Mouse (Mus musculus): ENCODE results near the gene Bmt2. TPM values are rescaled to one million over a fixed set of nuclear protein-coding genes. Genes with fewer than 3 reads are reported as not detected.

The Bmt2 gene
- polyA plus RNA-seq, 1 experiment: 21.0 TPM

- H3K9ac ChIP-seq (ENCODE audit: low read depth, poor library complexity, severe bottlenecking): no peak overlapping the region
- H3K4me1 ChIP-seq (ENCODE audit: control insufficient read depth, insufficient read depth, low read length): no peaks in the 10 kb centered on the region
- no peaks in the 10 kb centered on the region for H3K36me3 ChIP-seq (ENCODE audit: control insufficient read depth, insufficient read depth, low read length, poor library complexity, severe bottlenecking)
- no peak overlapping the region for H3K27ac ChIP-seq (ENCODE audit: insufficient read depth, low read length)
- no peak overlapping the region for H3K4me3 ChIP-seq (ENCODE audit: low read depth, low read length)
- H3K9me3 ChIP-seq (replicated peaks; ENCODE audit: control insufficient read depth, insufficient read depth, low read length, poor library complexity, severe bottlenecking): no peaks in the 10 kb centered on the region
- H3K27me3 ChIP-seq (ENCODE audit: control insufficient read depth, insufficient read depth, low read length, poor library complexity, severe bottlenecking): no peaks in the 10 kb centered on the region
- TF ChIP-seq CTCF (IDR thresholded peaks at IDR 0.05; ENCODE audit: low read depth, low read length): no peak
- no peak for TF ChIP-seq EP300 (IDR thresholded peaks at IDR 0.05; ENCODE audit: insufficient read depth, low read depth, low read length)
- TF ChIP-seq POLR2A (IDR thresholded peaks at IDR 0.05; ENCODE audit: insufficient read depth, low read length): no peak
These were observed 63.2 kb downstream of the Bmt2 start for GRCm38 (mm10) chr6:13614568-13614967.

GRCm38 (mm10) chr6:13613671-13614070, 64.1 kb downstream of the Bmt2 start:
- H3K27ac ChIP-seq (ENCODE audit: insufficient read depth, low read length): no peak overlapping the region
- H3K9ac ChIP-seq (ENCODE audit: low read depth, poor library complexity, severe bottlenecking): no peak overlapping the region
- TF ChIP-seq CTCF (IDR thresholded peaks at IDR 0.05; ENCODE audit: low read depth, low read length) (no peak), EP300 (IDR thresholded peaks at IDR 0.05; ENCODE audit: insufficient read depth, low read depth, low read length) (no peak), POLR2A (IDR thresholded peaks at IDR 0.05; ENCODE audit: insufficient read depth, low read length) (no peak)
- H3K4me1 ChIP-seq (ENCODE audit: control insufficient read depth, insufficient read depth, low read length): no peaks in the 10 kb centered on the region
- no peaks in the 10 kb centered on the region for H3K9me3 ChIP-seq (replicated peaks; ENCODE audit: control insufficient read depth, insufficient read depth, low read length, poor library complexity, severe bottlenecking)
- H3K27me3 ChIP-seq (ENCODE audit: control insufficient read depth, insufficient read depth, low read length, poor library complexity, severe bottlenecking): no peaks in the 10 kb centered on the region
- no peak overlapping the region for H3K4me3 ChIP-seq (ENCODE audit: low read depth, low read length)
- no peaks in the 10 kb centered on the region for H3K36me3 ChIP-seq (ENCODE audit: control insufficient read depth, insufficient read depth, low read length, poor library complexity, severe bottlenecking)

- H3K4me1 ChIP-seq (ENCODE audit: control insufficient read depth, insufficient read depth, low read length): no peaks in the 10 kb centered on the region
- no peak overlapping the region for H3K9ac ChIP-seq (ENCODE audit: low read depth, poor library complexity, severe bottlenecking)
- no peaks in the 10 kb centered on the region for H3K27me3 ChIP-seq (ENCODE audit: control insufficient read depth, insufficient read depth, low read length, poor library complexity, severe bottlenecking)
- no peak overlapping the region for H3K27ac ChIP-seq (ENCODE audit: insufficient read depth, low read length)
- no peaks in the 10 kb centered on the region for H3K36me3 ChIP-seq (ENCODE audit: control insufficient read depth, insufficient read depth, low read length, poor library complexity, severe bottlenecking)
- no peaks in the 10 kb centered on the region for H3K9me3 ChIP-seq (replicated peaks; ENCODE audit: control insufficient read depth, insufficient read depth, low read length, poor library complexity, severe bottlenecking)
- TF ChIP-seq POLR2A (IDR thresholded peaks at IDR 0.05; ENCODE audit: insufficient read depth, low read length) (no peak), EP300 (IDR thresholded peaks at IDR 0.05; ENCODE audit: insufficient read depth, low read depth, low read length) (no peak), CTCF (IDR thresholded peaks at IDR 0.05; ENCODE audit: low read depth, low read length) (no peak)
- no peak overlapping the region for H3K4me3 ChIP-seq (ENCODE audit: low read depth, low read length)
These were observed 66.9 kb downstream of the Bmt2 start for GRCm38 (mm10) chr6:13610869-13611268.

- H3K4me1 ChIP-seq (ENCODE audit: control insufficient read depth, insufficient read depth, low read length): no peaks in the 10 kb centered on the region
- H3K36me3 ChIP-seq (ENCODE audit: control insufficient read depth, insufficient read depth, low read length, poor library complexity, severe bottlenecking): no peaks in the 10 kb centered on the region; the same call in 1 of the 2 replicates
- no peaks in the 10 kb centered on the region for H3K27me3 ChIP-seq (ENCODE audit: control insufficient read depth, insufficient read depth, low read length, poor library complexity, severe bottlenecking)
- H3K9me3 ChIP-seq (replicated peaks; ENCODE audit: control insufficient read depth, insufficient read depth, low read length, poor library complexity, severe bottlenecking): no peaks in the 10 kb centered on the region
- no peak overlapping the region for H3K27ac ChIP-seq (ENCODE audit: insufficient read depth, low read length)
- TF ChIP-seq EP300 (IDR thresholded peaks at IDR 0.05; ENCODE audit: insufficient read depth, low read depth, low read length) (no peak), CTCF (IDR thresholded peaks at IDR 0.05; ENCODE audit: low read depth, low read length) (no peak), POLR2A (IDR thresholded peaks at IDR 0.05; ENCODE audit: insufficient read depth, low read length) (no peak)
- no peak overlapping the region for H3K9ac ChIP-seq (ENCODE audit: low read depth, poor library complexity, severe bottlenecking)
- no peak overlapping the region for H3K4me3 ChIP-seq (ENCODE audit: low read depth, low read length)
These were observed 68.2 kb downstream of the Bmt2 start for GRCm38 (mm10) chr6:13609353-13610140.

GRCm38 (mm10) chr6:13607621-13608493, 69.9 kb downstream of the Bmt2 start, which contains the start of gene Tmem168:
TSS of gene Tmem168 (minus strand) at chr6:13608100.
- Histone ChIP-seq H3K4me1 (ENCODE audit: control insufficient read depth, insufficient read depth, low read length) (no peaks in the 10 kb centered on the region), H3K9ac (ENCODE audit: low read depth, poor library complexity, severe bottlenecking) (peak within 1 kb of the TSS; percentile 78), H3K9me3 (replicated peaks; ENCODE audit: control insufficient read depth, insufficient read depth, low read length, poor library complexity, severe bottlenecking) (no peaks in the 10 kb centered on the region), H3K27me3 (ENCODE audit: control insufficient read depth, insufficient read depth, low read length, poor library complexity, severe bottlenecking) (no peaks in the 10 kb centered on the region), H3K4me3 (ENCODE audit: low read depth, low read length) (peak within 1 kb of the TSS; percentile 89), H3K27ac (ENCODE audit: insufficient read depth, low read length) (no peak within 1 kb of the TSS; the same call in 1 of the 2 replicates), H3K36me3 (ENCODE audit: control insufficient read depth, insufficient read depth, low read length, poor library complexity, severe bottlenecking) (peaks cover 3% of the 10 kb centered on the region; the same call in 1 of the 2 replicates)
- TF ChIP-seq POLR2A (IDR thresholded peaks at IDR 0.05; ENCODE audit: insufficient read depth, low read length): peak; percentile 30
- TF ChIP-seq EP300 (IDR thresholded peaks at IDR 0.05; ENCODE audit: insufficient read depth, low read depth, low read length): peak; percentile 54; the same call in 1 of the 2 replicates
- TF ChIP-seq CTCF (IDR thresholded peaks at IDR 0.05; ENCODE audit: low read depth, low read length): no peak
